Mouse (Mus musculus) hindbrain, embryonic 15.5 days (tissue): ENCODE measurements around the gene Pipox. TPM values are rescaled to one million over a fixed set of nuclear protein-coding genes. Genes with fewer than 3 reads are reported as not detected.
A peak's percentile ranks its signal among the peaks of the same experiment; 100 is the strongest.

Experiments used
- ATAC-seq: fragments of 200-750 bp; cut with Nextera tagmentation; 2 replicates; pipeline ENCODE4 v1.8.0; 2017; ENCODE audit warnings: low read depth, moderate number of reproducible peaks, moderate TSS enrichment; ENCODE audit not compliant: low FRiP score
- H3K27ac ChIP-seq: fragments of 300-500 bp; sonication (generic); replicated peaks from 2 replicates; pipeline ENCODE4 v1.5.1; 2015; ENCODE audit warnings: mild to moderate bottlenecking, inconsistent platforms
- H3K27me3 ChIP-seq: fragments of 300-500 bp; sonication (generic); 2 replicates; pipeline ENCODE4 v1.6.1; 2015; ENCODE audit warnings: control low read depth, inconsistent platforms
- H3K36me3 ChIP-seq: fragments of 300-500 bp; sonication (generic); 2 replicates; pipeline ENCODE4 v1.6.1; 2015; ENCODE audit warnings: control low read depth, inconsistent platforms
- H3K4me1 ChIP-seq: fragments of 300-500 bp; sonication (generic); replicated peaks from 2 replicates; pipeline ENCODE4 v1.6.1; 2015; ENCODE audit warnings: control low read depth, inconsistent platforms
- H3K4me2 ChIP-seq: fragments of 300-500 bp; sonication (generic); 2 replicates; pipeline ENCODE4 v1.6.1; 2015; ENCODE audit warnings: moderate library complexity, mild to moderate bottlenecking, inconsistent platforms
- H3K4me3 ChIP-seq: fragments of 300-500 bp; sonication (generic); 2 replicates; pipeline ENCODE4 v1.5.1; 2015; ENCODE audit warnings: mild to moderate bottlenecking, inconsistent platforms
- H3K9ac ChIP-seq: fragments of 300-500 bp; sonication (generic); 2 replicates; pipeline ENCODE4 v1.6.1; 2015; ENCODE audit warnings: inconsistent platforms
- H3K9me3 ChIP-seq: fragments of 300-500 bp; sonication (generic); 2 replicates; pipeline ENCODE4 v1.6.1; 2016; ENCODE audit warnings: control low read depth, inconsistent platforms
- WGBS: fragments of 180-500 bp; shearing (Covaris S2); methylation state at CpG from one replicate; pipeline ENCODE4 v1.1.7; 2015; 5-methylcytosine and 5-hydroxymethylcytosine counted together
- polyA plus RNA-seq: library from polyadenylated mRNA; unstranded; fragments of >200 nt; fragmentation: Nextera tagmentation; extraction: Ambion mirVana; gene quantifications from 2 replicates; pipeline ENCODE4 v1.2.1, GENCODE M21; 2015

The Pipox gene
- polyA plus RNA-seq, 1 experiment from 2014 or later: 5.1 TPM

GRCm38 (mm10) chr11:77836751-77837150 is 57.1 kb downstream of the Pipox start:
- no peak overlapping the region for H3K9ac ChIP-seq
- H3K27ac ChIP-seq: peak overlapping the region; percentile 0; the same call in 1 of the 2 replicates
- H3K4me3 ChIP-seq: no peak overlapping the region
- H3K4me1 ChIP-seq: peaks cover 19% of the 10 kb centered on the region; the same call in 1 of the 2 replicates
- no peak for ATAC-seq
- peaks cover 48% of the 10 kb centered on the region for H3K36me3 ChIP-seq
- H3K9me3 ChIP-seq: no peaks in the 10 kb centered on the region
- H3K27me3 ChIP-seq: no peaks in the 10 kb centered on the region
- no peak overlapping the region for H3K4me2 ChIP-seq
- WGBS: 60% methylated on average over 4 of the region's 4 CpGs

GRCm38 (mm10) chr11:77836290-77836689 is 57.6 kb downstream of the Pipox start:
- Histone ChIP-seq H3K4me3 (no peak overlapping the region), H3K4me1 (peaks cover 19% of the 10 kb centered on the region; the same call in 1 of the 2 replicates), H3K36me3 (peaks cover 47% of the 10 kb centered on the region), H3K27ac (0 out of 2 replicates have a peak overlapping the region, but pooled peaks have one; percentile 0), H3K9ac (no peak overlapping the region), H3K4me2 (no peak overlapping the region), H3K9me3 (no peaks in the 10 kb centered on the region), H3K27me3 (no peaks in the 10 kb centered on the region)
- WGBS: 61% methylated on average over 5 of the region's 5 CpGs
- ATAC-seq: no peak

- Histone ChIP-seq H3K4me2 (no peak overlapping the region), H3K4me1 (peaks cover 18% of the 10 kb centered on the region), H3K9me3 (no peaks in the 10 kb centered on the region), H3K4me3 (no peak overlapping the region), H3K27ac (no peak overlapping the region), H3K9ac (no peak overlapping the region), H3K36me3 (peaks cover 44% of the 10 kb centered on the region), H3K27me3 (no peaks in the 10 kb centered on the region)
- 87% methylated on average over 3 of the region's 3 CpGs for WGBS
- ATAC-seq: no peak
Observed at GRCm38 (mm10) chr11:77835109-77835508, 58.8 kb downstream of the Pipox start.

GRCm38 (mm10) chr11:77832541-77832940 is 61.4 kb downstream of the Pipox start:
- no peak overlapping the region for H3K4me2 ChIP-seq
- no peaks in the 10 kb centered on the region for H3K9me3 ChIP-seq
- H3K9ac ChIP-seq: no peak overlapping the region
- H3K36me3 ChIP-seq: peaks cover 57% of the 10 kb centered on the region
- H3K27me3 ChIP-seq: no peaks in the 10 kb centered on the region
- H3K4me3 ChIP-seq: no peak overlapping the region
- H3K4me1 ChIP-seq: peaks cover 30% of the 10 kb centered on the region
- no peak overlapping the region for H3K27ac ChIP-seq
- WGBS: 87% methylated on average over 4 of the region's 4 CpGs
- no peak for ATAC-seq

- no peaks in the 10 kb centered on the region for H3K27me3 ChIP-seq
- no peak overlapping the region for H3K9ac ChIP-seq
- no peak overlapping the region for H3K4me2 ChIP-seq
- H3K27ac ChIP-seq: peak overlapping the region; percentile 54; the same call in 1 of the 2 replicates
- ATAC-seq: no peak
- no peak overlapping the region for H3K4me3 ChIP-seq
- peaks cover 56% of the 10 kb centered on the region for H3K36me3 ChIP-seq
- WGBS: 37% methylated on average over 7 of the region's 7 CpGs
- H3K9me3 ChIP-seq: no peaks in the 10 kb centered on the region
- peaks cover 41% of the 10 kb centered on the region for H3K4me1 ChIP-seq
Observed at GRCm38 (mm10) chr11:77830875-77831274, 63.0 kb downstream of the Pipox start.

Other genes with a start within 250 kb of the Pipox start
- 3.2 and 4.8 TPM in 2 replicates for gene Nufip2, start 207.9 kb downstream of the Pipox start, polyA plus RNA-seq
- 0.29 and 0.34 TPM in 2 replicates for gene Cryba1, start 168.8 kb downstream of the Pipox start, polyA plus RNA-seq
- 43.7 and 48.3 TPM in 2 replicates for gene Myo18a, start 130.8 kb downstream of the Pipox start, polyA plus RNA-seq
- gene Gm10277, start 106.3 kb downstream of the Pipox start, polyA plus RNA-seq: 1.4 and 1.9 TPM in 2 replicates
- 123 and 151 TPM in 2 replicates for gene Sez6, start 36.7 kb upstream of the Pipox start, polyA plus RNA-seq
- gene Phf12, start 88.7 kb upstream of the Pipox start, polyA plus RNA-seq: 15.1 and 19.0 TPM in 2 replicates
- 48.6 and 55.6 TPM in 2 replicates for gene Dhrs13, start 138.2 kb upstream of the Pipox start, polyA plus RNA-seq
- 103 and 106 TPM in 2 replicates for gene Flot2, start 143.8 kb upstream of the Pipox start, polyA plus RNA-seq
- gene Eral1, start 186.3 kb upstream of the Pipox start, polyA plus RNA-seq: 30.9 and 32.5 TPM in 2 replicates
- gene Fam222b, start 200.6 kb upstream of the Pipox start, polyA plus RNA-seq: 24.0 and 33.3 TPM in 2 replicates